Mouse (Mus musculus): ENCODE measurements around the gene Gm8439.

DNA sequence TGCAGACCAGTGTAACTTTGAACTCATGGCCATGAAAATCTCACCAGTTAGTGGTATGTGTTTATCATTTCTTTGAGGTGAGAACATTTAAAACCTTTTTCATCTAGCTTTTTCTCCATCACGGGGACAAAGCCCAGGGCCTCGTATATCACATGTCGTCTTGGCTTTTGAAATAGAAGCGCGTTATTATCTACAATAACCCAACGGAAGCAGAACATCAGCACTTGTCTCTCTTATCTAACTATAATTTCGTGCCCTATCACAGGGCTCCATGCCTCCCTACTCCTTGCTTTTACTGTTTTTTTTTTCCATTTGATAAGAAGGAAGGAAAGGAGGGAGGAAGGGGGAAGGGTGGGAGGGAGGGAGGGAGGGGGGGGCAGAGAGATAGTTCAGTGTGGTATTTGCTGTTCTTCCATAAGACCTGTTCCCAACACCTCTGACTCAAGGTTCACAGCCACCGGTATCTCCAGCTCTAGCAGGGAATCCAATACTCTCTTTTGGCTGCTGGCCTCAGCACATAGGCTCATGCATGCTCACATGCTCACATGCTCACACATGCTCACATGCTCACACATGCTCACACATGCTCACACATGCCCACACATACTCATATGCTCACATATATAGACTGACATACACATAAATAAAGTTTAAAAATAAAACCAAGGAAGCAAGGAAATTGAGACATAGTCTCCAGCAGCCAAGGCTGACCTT, 41.8 kb downstream of the Gm8439 start:
- TF ChIP-seq CTCF (IDR thresholded peaks at IDR 0.05; ENCODE audit: low read depth, low read length) (no peak), GATA2 (IDR thresholded peaks at IDR 0.05; ENCODE audit: borderline replicate concordance, low read depth, low read length) (no peak), POLR2AphosphoS5 (IDR thresholded peaks at IDR 0.05; ENCODE audit: insufficient replicate concordance, low read depth, low read length) (no peak), TAL1 (conservative IDR thresholded peaks at IDR 0.05; ENCODE audit: low read depth, low read length) (no peak; the same call in 1 of the 2 replicates)

Measured in G1E (cell line).